Mouse (Mus musculus): ENCODE measurements at regions not wholly inside any gene's neighbourhood (a gene's known extent, or its start where the extent isn't known, plus 50 kb on each side); places are given as distances from the start of the nearest gene placed in this dataset.

GRCm38 (mm10) chr8:115478406-115479060, 229.1 kb downstream of the Maf start:
- no peak for DNase-seq (ENCODE audit: low read depth, low spot score)

DNA sequence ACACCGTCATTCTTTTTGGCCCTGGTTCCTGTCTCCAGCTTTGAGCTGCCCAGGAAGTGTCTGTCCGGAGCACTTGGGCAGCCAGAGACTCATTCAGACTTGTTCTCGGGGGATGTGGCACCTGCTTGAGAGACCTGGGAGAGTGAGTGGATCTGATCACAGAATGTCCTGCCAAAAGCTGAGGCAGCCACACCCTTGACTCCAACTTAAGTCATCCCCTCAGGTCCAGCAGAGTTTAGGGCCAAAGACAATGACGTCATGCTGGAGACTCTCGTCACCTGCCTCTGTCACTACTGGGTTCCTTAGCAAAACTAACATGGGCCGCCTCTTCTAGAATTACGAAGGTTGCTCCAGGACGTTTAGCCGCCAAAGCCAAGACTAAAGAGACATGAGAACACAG, 231.5 kb downstream of the Maf start:
- no peak for DNase-seq (ENCODE audit: low read depth, low spot score)

DNA sequence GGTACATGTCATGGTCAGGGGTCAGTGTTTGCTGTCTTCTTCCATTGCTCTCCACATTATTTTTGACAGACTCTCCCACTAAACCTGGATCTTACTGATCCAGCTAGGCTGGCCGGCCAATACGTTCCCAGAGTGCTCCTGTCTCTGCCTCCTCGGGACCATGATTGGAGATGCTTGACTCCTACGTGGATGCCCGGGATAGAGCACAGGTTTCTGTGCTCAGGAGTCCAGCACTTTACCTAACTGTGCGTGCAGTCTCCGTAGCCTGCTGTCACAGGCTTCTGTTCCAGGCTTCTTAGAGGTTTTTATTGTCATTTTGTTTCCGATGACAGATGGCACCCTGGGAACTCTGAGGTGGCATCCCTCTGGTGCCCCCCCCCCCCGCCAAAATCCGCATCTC, 232.4 kb downstream of the Maf start:
- DNase-seq (ENCODE audit: low read depth, low spot score) = no peak

DNA sequence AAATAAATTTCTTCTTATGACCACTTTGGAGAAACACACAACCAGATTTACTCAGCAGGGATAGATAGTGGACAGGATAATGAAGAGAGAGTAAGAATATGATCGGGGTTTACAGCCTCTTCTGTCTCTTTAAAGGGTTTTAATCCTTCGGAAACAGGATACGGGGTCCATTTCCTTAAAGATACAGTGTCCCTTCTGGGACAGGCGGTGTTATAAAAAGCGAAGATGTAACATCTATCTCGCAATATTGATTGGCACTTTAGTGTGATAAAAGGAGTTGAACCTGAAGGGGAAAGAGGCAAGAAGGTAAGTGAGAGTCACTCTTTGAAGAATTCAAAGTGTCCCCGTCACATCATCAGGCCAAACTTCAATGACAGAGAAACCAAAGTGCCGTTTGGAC, 233.6 kb downstream of the Maf start:
- DNase-seq (ENCODE audit: low read depth, low spot score) = no peak

- no peak for DNase-seq (ENCODE audit: low read depth, low spot score)
Observed at GRCm38 (mm10) chr8:115466553-115466952, 241.0 kb downstream of the Maf start.

GRCm38 (mm10) chr8:115466122-115466521, 241.5 kb downstream of the Maf start:
- no peak for DNase-seq (ENCODE audit: low read depth, low spot score)

DNA sequence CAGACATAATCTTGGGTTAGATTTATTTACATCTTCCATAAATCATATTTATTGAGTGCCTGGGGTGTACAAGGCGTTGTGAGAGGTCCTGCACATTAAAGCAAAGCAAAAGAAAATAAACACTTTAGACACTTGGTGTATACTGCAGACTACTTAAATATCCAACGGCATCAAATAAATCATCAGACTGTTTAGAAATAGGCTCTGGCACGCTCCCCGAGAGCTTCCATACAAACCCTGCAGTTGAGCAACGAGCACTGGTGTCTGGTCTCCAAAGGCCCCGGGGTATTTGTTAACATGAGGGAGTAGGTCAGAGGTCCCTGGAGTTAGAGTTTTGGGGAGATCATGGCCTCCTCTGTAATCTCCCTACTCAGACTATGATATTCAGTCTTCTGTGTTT, 244.9 kb downstream of the Maf start:
- peak; percentile 8 for DNase-seq (ENCODE audit: low read depth, low spot score)

DNA sequence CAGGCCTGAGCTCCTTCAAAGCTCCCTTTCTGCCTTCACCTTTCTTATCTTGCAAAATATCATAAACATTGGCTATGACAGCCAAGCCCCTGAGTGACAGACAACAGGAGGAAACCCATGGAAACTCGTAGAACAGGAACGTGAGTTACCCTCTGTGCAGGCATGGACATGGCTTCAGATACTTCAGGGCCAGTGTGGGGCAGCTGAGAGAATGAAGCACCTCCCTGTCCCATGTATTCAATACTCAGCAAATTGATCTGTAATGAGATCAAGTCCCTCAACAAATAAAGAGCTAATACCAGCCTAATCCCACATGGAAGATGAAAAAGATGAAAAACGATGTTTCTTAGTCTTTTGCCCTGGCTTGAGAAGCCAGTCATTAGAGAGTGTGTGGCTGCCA, 249.5 kb downstream of the Maf start:
- DNase-seq (ENCODE audit: low read depth, low spot score) = no peak

- DNase-seq (ENCODE audit: low read depth, low spot score) = no peak
Observed at GRCm38 (mm10) chr8:115450789-115451188, 256.8 kb downstream of the Maf start.

DNA sequence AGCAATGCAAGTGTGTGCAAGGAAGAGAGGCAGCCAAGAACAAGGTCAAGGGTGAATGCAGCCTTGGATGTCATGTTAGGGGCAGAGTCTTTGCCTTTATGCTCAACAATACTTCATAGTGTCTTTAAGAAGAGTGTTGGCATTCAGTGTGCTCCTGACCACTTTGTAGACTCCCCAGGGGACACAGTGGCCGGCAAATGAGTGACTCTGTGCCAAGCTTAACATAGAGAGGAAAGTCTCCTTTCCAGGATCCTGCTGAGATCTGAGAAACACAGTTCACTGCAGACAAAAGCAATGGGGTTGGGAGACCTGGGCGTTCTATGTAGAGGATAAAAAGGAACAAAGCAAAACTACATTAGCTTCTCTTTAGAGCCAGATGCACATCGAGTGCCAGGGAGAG, 259.2 kb downstream of the Maf start:
- DNase-seq (ENCODE audit: low read depth, low spot score) = no peak

DNA sequence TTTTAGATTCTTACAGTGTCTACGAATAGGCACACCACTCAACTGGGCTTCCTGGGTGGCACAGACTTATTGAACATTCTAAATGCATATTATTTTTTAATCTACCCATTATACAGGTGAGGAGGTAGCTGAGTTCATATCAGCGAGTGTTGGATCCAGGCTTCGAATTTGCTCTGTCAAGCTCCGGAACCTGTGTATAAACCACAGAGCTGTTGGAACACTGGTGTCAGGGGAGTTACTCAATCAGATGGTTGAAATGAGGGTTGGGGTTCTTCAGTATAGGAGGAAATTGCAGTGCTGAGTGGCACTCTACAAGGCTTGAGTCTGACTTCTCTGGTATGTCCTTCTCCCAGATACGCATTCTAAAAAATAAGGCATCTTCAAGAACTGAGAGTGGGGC, 263.1 kb downstream of the Maf start:
- no peak for DNase-seq (ENCODE audit: low read depth, low spot score)

GRCm38 (mm10) chr8:115441943-115442550, 265.5 kb downstream of the Maf start:
- DNase-seq (ENCODE audit: low read depth, low spot score) = no peak

- no peak for DNase-seq (ENCODE audit: low read depth, low spot score)
Observed at GRCm38 (mm10) chr8:115441323-115441722, 266.3 kb downstream of the Maf start.

- no peak for DNase-seq (ENCODE audit: low read depth, low spot score)
Observed at GRCm38 (mm10) chr8:115440151-115440550, 267.4 kb downstream of the Maf start.

DNA sequence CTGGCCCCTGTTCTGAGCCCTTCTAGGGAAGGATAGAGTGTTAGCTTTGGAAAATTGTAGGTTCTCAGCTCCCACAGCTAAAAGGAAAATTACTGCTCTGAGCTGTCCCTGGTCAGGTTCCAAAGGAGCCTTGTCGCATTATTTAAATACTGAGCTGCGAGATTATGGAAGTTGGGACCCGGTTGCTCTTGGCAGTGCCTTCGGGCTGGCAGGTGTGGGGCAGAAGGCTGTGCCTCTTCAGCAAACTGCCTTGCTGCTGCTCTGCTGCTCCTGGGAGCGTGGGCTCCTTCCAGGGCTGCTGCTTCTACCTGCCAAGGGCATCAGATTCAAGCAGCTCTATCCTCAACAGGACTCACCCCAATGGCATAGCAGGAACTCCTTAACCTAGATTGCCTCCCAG, 268.1 kb downstream of the Maf start:
- DNase-seq (ENCODE audit: low read depth, low spot score) = no peak

DNA sequence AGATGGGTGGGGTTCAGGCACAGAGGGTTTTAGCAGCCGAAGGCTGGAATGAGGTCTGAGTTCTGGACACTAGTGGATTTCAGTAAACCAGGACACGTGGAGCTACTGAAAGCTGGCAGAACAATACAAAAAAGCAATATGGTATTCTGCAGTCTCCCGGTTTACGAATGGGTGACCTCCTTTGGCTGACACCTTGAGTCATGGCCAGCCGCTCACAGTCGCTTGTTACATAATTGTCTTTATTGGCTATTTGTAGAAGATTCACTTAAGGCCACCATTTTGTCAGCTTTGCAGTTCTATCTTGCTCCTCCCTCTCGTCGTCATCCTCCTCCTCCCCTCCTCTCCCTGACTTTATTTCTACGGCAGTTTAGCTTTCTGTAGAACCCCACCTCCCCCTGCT, 269.6 kb downstream of the Maf start:
- no peak for DNase-seq (ENCODE audit: low read depth, low spot score)

DNA sequence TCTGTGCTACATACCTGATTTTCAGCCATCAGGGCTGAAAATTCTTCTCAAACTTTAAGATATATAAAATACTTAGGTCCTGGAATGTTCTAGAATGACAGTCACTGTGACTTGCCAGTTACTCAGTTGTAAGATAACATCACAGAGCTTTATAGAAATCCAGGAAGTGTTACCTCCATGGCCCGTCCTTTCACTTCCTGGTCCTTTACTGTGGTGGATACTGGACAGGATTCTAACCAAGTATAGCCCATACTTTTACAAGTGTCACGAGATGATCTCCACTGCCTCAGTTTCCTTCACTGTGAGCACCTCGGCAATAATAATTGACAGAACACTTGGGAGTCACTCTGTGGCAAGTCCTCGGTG, 271.3 kb downstream of the Maf start:
- DNase-seq (ENCODE audit: low read depth, low spot score) = no peak

GRCm38 (mm10) chr8:115435720-115436355, 271.8 kb downstream of the Maf start:
- DNase-seq (ENCODE audit: low read depth, low spot score) = no peak

GRCm38 (mm10) chr8:115432396-115433040, 275.1 kb downstream of the Maf start:
- no peak for DNase-seq (ENCODE audit: low read depth, low spot score)

- no peak for DNase-seq (ENCODE audit: low read depth, low spot score)
Observed at GRCm38 (mm10) chr8:115430793-115431192, 276.8 kb downstream of the Maf start.

- no peak for DNase-seq (ENCODE audit: low read depth, low spot score)
Observed at GRCm38 (mm10) chr8:115429291-115429883, 278.2 kb downstream of the Maf start.

GRCm38 (mm10) chr8:115428528-115429290, 278.9 kb downstream of the Maf start:
- DNase-seq (ENCODE audit: low read depth, low spot score) = no peak
